Mouse (Mus musculus) adrenal gland, adult (tissue): ENCODE measurements around the gene Stkld1.

ENCODE experiments used
- DNase-seq, 2 experiments: peaks; one replicate each; pipeline ENCODE4 v3.0.0; 2022 to 2023; ENCODE audit warnings: low spot score in 1 of 2; ENCODE audit not compliant: inconsistent age in 2 of 2

Stkld1 gene

GRCm38 (mm10) chr2:26956811-26957487 is 23.1 kb downstream of the Stkld1 start:
- no peak for DNase-seq

DNA sequence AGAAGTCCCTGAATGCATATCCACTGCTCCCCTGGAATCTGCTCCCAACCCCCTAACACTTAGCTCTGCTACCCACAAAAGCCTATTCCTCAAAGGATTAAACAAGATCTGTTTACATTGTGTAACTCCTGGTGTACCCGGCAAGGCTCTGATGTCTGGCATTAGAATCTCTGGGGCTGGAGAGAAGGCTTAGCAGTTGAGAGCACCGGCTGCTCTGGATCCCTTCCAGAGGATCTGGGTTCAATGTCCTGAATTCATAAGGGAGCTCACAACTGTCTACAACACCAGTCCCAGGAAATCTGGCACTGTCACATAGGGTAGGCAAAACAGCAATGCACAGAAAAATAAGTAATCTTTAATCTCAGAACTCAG is 23.6 kb downstream of the Stkld1 start:
- no peak for DNase-seq

GRCm38 (mm10) chr2:26960756-26961155 is 26.9 kb downstream of the Stkld1 start:
- DNase-seq: no peak

DNA sequence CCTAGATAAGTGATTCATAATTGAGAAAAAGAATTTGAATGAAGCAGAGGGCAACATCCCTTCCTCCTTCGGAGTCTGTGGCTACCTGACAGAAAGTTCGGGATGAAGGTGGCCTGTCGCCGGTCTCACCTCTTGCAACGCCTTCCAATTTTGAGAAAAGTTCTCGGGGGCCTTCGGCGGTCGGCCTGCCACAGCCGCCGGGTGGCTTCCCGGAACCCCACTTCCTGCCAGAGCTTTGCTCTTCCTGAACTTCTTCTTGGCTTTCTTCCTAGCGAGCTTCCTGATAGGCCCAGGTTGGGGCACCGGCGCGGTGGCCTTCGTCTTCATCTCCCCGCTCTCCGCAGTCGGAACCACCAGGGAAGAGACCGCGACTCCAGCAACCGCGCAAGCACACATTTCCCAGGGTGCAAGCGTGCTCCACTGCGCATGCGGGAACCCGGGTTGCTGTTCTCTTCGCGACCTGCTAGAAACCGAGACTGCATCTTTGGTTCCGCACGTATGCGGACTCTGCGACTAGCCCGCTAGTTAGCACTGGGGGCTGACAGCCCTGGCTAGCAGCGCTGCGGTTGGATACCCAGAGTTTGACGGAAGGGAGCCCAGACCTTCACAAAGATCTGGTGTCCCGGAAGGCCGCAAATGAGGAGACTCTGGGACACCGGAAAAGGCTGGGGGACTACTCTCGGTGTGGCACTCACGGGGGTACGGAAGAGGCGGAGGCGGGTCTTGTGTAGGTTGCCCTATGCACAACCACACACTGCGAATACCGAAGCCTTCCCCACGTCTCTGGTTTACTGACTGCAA is 30.3 kb downstream of the Stkld1 start, which contains the start of gene Rexo4:
TSS of gene Rexo4 (minus strand) at position 464 of the 801 bp plus-strand sequence.
- peak; percentile 94 to 99 for DNase-seq

- no peak for DNase-seq
Observed at GRCm38 (mm10) chr2:26964724-26965370, 31.0 kb downstream of the Stkld1 start.

DNA sequence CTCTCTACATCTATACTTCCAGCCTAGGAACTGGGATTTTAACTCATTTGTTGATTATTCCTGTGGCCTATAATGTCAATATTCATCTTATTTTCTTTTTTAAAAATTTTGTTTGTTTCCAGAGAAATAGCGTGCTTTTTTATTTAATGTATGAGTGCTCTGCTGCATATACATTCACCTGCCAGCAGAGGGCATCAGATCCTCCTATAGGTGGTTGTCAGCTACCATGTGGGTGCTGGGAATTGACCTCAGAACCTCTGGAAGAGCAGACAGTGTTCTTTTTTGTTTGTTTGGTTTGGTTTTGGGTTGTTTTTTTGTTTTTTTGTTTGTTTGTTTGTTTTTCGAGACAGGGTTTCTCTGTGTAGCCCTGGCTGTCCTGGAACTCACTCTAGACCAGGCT is 33.4 kb downstream of the Stkld1 start:
- DNase-seq: no peak

GRCm38 (mm10) chr2:26973116-26973515 is 39.3 kb downstream of the Stkld1 start, which contains the start of gene Adamts13:
Adamts13 (plus strand) TSS chr2:26973416.
- DNase-seq: no peak

GRCm38 (mm10) chr2:26973960-26974359 is 40.1 kb downstream of the Stkld1 start:
- no peak for DNase-seq

- no peak for DNase-seq
Observed at GRCm38 (mm10) chr2:26980361-26980760, 46.5 kb downstream of the Stkld1 start.

DNA sequence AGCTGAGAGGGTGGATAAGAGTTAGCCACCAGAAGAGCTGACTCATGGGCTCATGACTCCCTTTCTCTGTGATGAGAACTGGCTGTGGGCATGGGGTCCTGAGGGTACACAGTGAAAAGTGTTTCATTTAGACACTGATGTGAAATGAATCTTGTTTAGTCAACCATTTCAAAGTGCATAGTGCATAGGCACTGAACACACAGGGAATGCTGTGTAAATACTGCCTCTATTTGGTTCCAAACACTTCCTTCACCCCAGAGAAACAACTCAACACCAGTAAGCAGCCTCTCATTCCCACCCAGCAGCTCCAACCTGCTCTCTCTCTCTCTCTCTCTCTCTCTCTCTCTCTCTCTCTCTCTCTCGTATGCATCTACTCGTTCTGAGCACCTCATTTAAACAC is 50.3 kb downstream of the Stkld1 start:
- no peak for DNase-seq

GRCm38 (mm10) chr2:26984640-26985039 is 50.8 kb downstream of the Stkld1 start:
- DNase-seq: no peak

GRCm38 (mm10) chr2:26993936-26994335 is 60.1 kb downstream of the Stkld1 start:
- no peak for DNase-seq

- no peak for DNase-seq
Observed at GRCm38 (mm10) chr2:26997498-26997897, 63.7 kb downstream of the Stkld1 start.

DNA sequence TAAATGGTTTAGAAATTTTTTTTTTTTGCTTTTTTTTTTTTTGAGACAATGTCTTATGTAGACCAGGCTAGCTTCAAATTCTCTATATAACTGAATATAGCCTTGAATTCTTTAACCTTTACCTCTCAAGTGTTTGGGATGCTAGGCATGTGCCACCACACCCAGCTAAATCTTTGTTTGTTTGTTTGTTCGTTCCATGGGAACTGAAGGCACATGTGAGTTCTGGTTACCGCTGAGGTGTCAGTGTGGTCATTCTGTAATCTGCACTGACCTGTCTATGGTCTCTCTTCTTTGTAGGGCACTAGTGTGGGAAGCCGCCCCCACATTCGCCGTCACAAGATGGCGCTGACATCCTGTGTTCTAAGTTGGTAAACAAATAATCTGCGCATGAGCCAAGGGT is 64.1 kb downstream of the Stkld1 start:
- DNase-seq: no peak
